Mouse (Mus musculus): ENCODE measurements around the gene Auts2. TPM values are rescaled to one million over a fixed set of nuclear protein-coding genes. Genes with fewer than 3 reads are reported as not detected.

The Auts2 gene
- total and polyA plus RNA-seq, 3 experiments = 16.9 to 35.7 (median 28.1) TPM

GRCm38 (mm10) chr5:132114561-132115301, 428.4 kb downstream of the Auts2 start:
- no peak overlapping the region for H3K4me3 ChIP-seq
- no peak overlapping the region for H3K27ac ChIP-seq
- intact Hi-C loops (cut with DNase I) = loop anchor here (10.0 kb wide), 3 partner anchors 580 to 1890 kb away; no protein-coding TSS in a partner anchor
- DNase-seq = peak in 1 of 2 experiments; percentile 24
- TF ChIP-seq EP300 (IDR thresholded peaks at IDR 0.05; ENCODE audit: insufficient read depth, low read depth, low read length) (no peak), POLR2A (IDR thresholded peaks at IDR 0.05; ENCODE audit: insufficient read depth, low read depth, low read length) (no peak), CTCF (IDR thresholded peaks at IDR 0.05) (peak; percentile 58)
- no peaks in the 10 kb centered on the region for H3K27me3 ChIP-seq (ENCODE audit: control insufficient read depth, insufficient read depth, low read length)
- no peak overlapping the region for H3K9ac ChIP-seq (ENCODE audit: low read depth, low read length)
- no peaks in the 10 kb centered on the region; the same call in none of the 2 replicates for H3K4me1 ChIP-seq (ENCODE audit: control insufficient read depth, insufficient read depth, low read length)
- no peaks in the 10 kb centered on the region for H3K36me3 ChIP-seq (ENCODE audit: control insufficient read depth, insufficient read depth, low read length)
- 61% methylated on average over 8 of the region's 8 CpGs for WGBS
- H3K79me2 ChIP-seq (replicated peaks; ENCODE audit: control insufficient read depth, insufficient read depth, low read length) = no peaks in the 10 kb centered on the region

DNA sequence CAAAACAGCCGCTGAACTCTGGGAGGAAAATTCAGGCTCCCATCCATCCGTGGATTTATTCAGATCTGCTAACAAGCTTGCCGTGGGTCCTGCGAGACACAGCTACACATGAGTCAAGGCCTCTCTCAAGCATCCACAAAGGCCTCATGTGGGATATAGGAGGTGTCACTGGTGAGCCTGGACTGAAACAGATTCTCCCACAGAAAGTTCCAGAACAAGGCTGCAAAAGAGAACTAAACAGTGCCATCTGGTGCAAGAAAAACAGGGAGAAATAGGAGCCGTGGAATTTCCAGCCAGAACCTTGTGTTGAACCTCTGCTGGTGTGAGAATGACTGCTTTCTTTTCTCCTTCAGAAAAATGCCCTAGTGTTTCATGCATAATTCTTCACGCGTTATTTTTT, 429.7 kb downstream of the Auts2 start:
- peak in 1 of 2 experiments; percentile 4 for DNase-seq
- no peaks in the 10 kb centered on the region for H3K27me3 ChIP-seq (ENCODE audit: control insufficient read depth, insufficient read depth, low read length)
- 73% methylated on average over 7 of the region's 7 CpGs for WGBS
- no peaks in the 10 kb centered on the region for H3K79me2 ChIP-seq (replicated peaks; ENCODE audit: control insufficient read depth, insufficient read depth, low read length)
- intact Hi-C loops (cut with DNase I) = loop anchor here (10.0 kb wide), 3 partner anchors 579 to 1891 kb away; no protein-coding TSS in a partner anchor
- no peak overlapping the region for H3K9ac ChIP-seq (ENCODE audit: low read depth, low read length)
- H3K27ac ChIP-seq = no peak overlapping the region
- H3K4me3 ChIP-seq = no peak overlapping the region
- H3K4me1 ChIP-seq (ENCODE audit: control insufficient read depth, insufficient read depth, low read length) = no peaks in the 10 kb centered on the region; the same call in none of the 2 replicates
- no peaks in the 10 kb centered on the region for H3K36me3 ChIP-seq (ENCODE audit: control insufficient read depth, insufficient read depth, low read length)
- TF ChIP-seq POLR2A (IDR thresholded peaks at IDR 0.05; ENCODE audit: insufficient read depth, low read depth, low read length) (no peak), CTCF (IDR thresholded peaks at IDR 0.05) (peak; percentile 63)

DNA sequence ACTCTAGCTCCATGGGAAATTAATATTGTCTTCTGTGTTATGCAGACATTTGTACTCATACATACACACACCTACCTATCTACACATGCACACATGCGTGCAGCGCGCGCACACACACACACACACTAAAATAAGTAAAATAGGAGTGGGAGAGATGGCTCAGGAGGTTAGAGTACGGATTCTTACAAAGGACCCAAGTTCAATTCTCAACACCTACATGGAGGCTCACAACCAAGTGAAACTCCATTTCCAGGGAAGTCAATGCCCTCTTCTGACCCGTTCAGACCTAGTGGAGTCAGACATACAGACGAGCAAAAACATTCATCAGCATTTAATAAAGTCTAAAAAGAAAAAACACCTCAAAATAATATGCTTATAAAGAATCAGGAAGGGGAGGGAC, 430.5 kb downstream of the Auts2 start:
- Histone ChIP-seq H3K27ac (no peak overlapping the region), H3K79me2 (replicated peaks; ENCODE audit: control insufficient read depth, insufficient read depth, low read length) (no peaks in the 10 kb centered on the region), H3K36me3 (ENCODE audit: control insufficient read depth, insufficient read depth, low read length) (no peaks in the 10 kb centered on the region), H3K27me3 (ENCODE audit: control insufficient read depth, insufficient read depth, low read length) (no peaks in the 10 kb centered on the region), H3K9ac (ENCODE audit: low read depth, low read length) (no peak overlapping the region), H3K4me3 (no peak overlapping the region), H3K4me1 (ENCODE audit: control insufficient read depth, insufficient read depth, low read length) (no peaks in the 10 kb centered on the region; the same call in none of the 2 replicates)
- DNase-seq = no peak
- TF ChIP-seq POLR2A (IDR thresholded peaks at IDR 0.05; ENCODE audit: insufficient read depth, low read depth, low read length) = no peak
- no peak for TF ChIP-seq EP300 (IDR thresholded peaks at IDR 0.05; ENCODE audit: insufficient read depth, low read depth, low read length)
- no peak for TF ChIP-seq CTCF (IDR thresholded peaks at IDR 0.05)
- WGBS = 95% methylated on average over 7 of the region's 7 CpGs
- intact Hi-C loops (cut with DNase I) = loop anchor here (10.0 kb wide), 3 partner anchors 578 to 1892 kb away; no protein-coding TSS in a partner anchor

- intact Hi-C loops (cut with DNase I) = no loop called here
- H3K79me2 ChIP-seq (replicated peaks; ENCODE audit: control insufficient read depth, insufficient read depth, low read length) = no peaks in the 10 kb centered on the region
- H3K9ac ChIP-seq (ENCODE audit: low read depth, low read length) = no peak overlapping the region
- peaks cover 8% of the 10 kb centered on the region for H3K4me1 ChIP-seq (ENCODE audit: control insufficient read depth, insufficient read depth, low read length)
- no peak for TF ChIP-seq POLR2A (IDR thresholded peaks at IDR 0.05; ENCODE audit: insufficient read depth, low read depth, low read length)
- no peak for TF ChIP-seq EP300 (IDR thresholded peaks at IDR 0.05; ENCODE audit: insufficient read depth, low read depth, low read length)
- TF ChIP-seq CTCF (IDR thresholded peaks at IDR 0.05) = no peak
- DNase-seq = no peak
- 67% methylated on average over 4 of the region's 4 CpGs for WGBS
- no peak overlapping the region for H3K4me3 ChIP-seq
- no peak overlapping the region for H3K27ac ChIP-seq
- no peaks in the 10 kb centered on the region for H3K27me3 ChIP-seq (ENCODE audit: control insufficient read depth, insufficient read depth, low read length)
- H3K36me3 ChIP-seq (ENCODE audit: control insufficient read depth, insufficient read depth, low read length) = peaks cover 2% of the 10 kb centered on the region; the same call in 1 of the 2 replicates
Measured at GRCm38 (mm10) chr5:132102426-132102825, 440.7 kb downstream of the Auts2 start.

- Histone ChIP-seq H3K27me3 (ENCODE audit: control insufficient read depth, insufficient read depth, low read length) (no peaks in the 10 kb centered on the region), H3K4me3 (no peak overlapping the region; the same call in 1 of the 2 replicates), H3K4me1 (ENCODE audit: control insufficient read depth, insufficient read depth, low read length) (peaks cover 8% of the 10 kb centered on the region), H3K36me3 (ENCODE audit: control insufficient read depth, insufficient read depth, low read length) (peaks cover 2% of the 10 kb centered on the region; the same call in 1 of the 2 replicates), H3K9ac (ENCODE audit: low read depth, low read length) (no peak overlapping the region), H3K27ac (peak overlapping the region; percentile 27), H3K79me2 (replicated peaks; ENCODE audit: control insufficient read depth, insufficient read depth, low read length) (0 out of 2 replicates have a peak, but pooled peaks cover 1% of the 10 kb centered on the region)
- 29% methylated on average over 3 of the region's 3 CpGs for WGBS
- TF ChIP-seq CTCF (IDR thresholded peaks at IDR 0.05) (no peak), POLR2A (IDR thresholded peaks at IDR 0.05; ENCODE audit: insufficient read depth, low read depth, low read length) (no peak), EP300 (IDR thresholded peaks at IDR 0.05; ENCODE audit: insufficient read depth, low read depth, low read length) (no peak)
- intact Hi-C loops (cut with DNase I) = no loop called here
- peak; percentile 40 to 48 for DNase-seq
Measured at GRCm38 (mm10) chr5:132098461-132098860, 444.7 kb downstream of the Auts2 start.

DNA sequence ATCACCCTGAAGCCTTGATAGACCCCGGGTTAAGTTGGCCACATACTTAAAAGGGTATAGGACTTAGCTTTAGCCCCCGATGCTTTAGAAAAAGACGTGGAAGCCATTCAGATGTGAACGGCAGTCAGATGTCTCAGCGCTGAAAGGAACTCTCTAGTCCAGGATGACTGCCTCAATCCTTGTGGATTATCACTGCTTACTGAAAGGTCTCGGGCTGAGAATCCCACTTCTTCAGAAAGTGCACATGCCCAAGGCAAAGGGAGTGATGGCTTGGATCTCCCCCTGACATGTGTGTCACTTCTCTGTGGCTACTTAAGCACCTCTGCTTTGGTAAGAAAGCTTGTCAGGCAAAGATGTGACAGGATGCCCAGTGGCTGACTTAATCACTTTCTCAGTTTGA, 450.4 kb downstream of the Auts2 start:
- Histone ChIP-seq H3K27ac (no peak overlapping the region), H3K4me1 (ENCODE audit: control insufficient read depth, insufficient read depth, low read length) (no peaks in the 10 kb centered on the region), H3K27me3 (ENCODE audit: control insufficient read depth, insufficient read depth, low read length) (no peaks in the 10 kb centered on the region), H3K79me2 (replicated peaks; ENCODE audit: control insufficient read depth, insufficient read depth, low read length) (peaks cover 1% of the 10 kb centered on the region; the same call in 1 of the 2 replicates), H3K4me3 (no peak overlapping the region), H3K36me3 (ENCODE audit: control insufficient read depth, insufficient read depth, low read length) (no peaks in the 10 kb centered on the region), H3K9ac (ENCODE audit: low read depth, low read length) (no peak overlapping the region)
- no peak for DNase-seq
- no peak for TF ChIP-seq POLR2A (IDR thresholded peaks at IDR 0.05; ENCODE audit: insufficient read depth, low read depth, low read length)
- TF ChIP-seq CTCF (IDR thresholded peaks at IDR 0.05) = no peak
- TF ChIP-seq EP300 (IDR thresholded peaks at IDR 0.05; ENCODE audit: insufficient read depth, low read depth, low read length) = no peak
- intact Hi-C loops (cut with DNase I) = no loop called here
- 73% methylated on average over 6 of the region's 6 CpGs for WGBS

Data from heart, adult 2 months (tissue).